8 mouse cellular contexts compared by ENCODE assay signal in the genomic region with DNA sequence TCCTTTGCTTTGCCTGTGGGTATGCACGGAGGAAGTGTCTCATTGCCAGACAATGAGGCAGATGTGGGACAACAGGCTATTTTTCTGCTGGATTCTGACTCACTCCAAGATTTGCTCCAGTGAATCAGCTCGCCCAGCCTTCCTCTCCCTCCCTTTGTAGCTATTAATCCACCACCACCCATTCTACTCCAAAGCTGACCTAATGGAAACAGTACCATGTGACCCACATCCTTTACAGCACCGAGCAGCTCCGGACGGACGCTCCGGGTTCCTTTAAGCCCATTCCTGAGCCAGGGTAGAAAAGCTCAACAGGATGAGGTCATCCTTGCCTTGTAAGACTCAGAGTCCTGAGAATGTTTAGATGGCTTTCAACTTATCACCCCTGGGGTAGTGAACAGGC. TPM values are rescaled to one million over a fixed set of nuclear protein-coding genes. Genes with fewer than 3 reads are reported as not detected.
A peak's percentile ranks its signal among the peaks of the same experiment; 100 is the strongest.
DNase-seq lines count a peak whose midpoint lies in the region; ATAC-seq and TF ChIP-seq lines count a peak whose summit lies in the region.

No protein-coding gene starts in this region.

- no peak overlapping the region for H3K9ac ChIP-seq in neural tube, embryonic 13.5 days
- H3K9ac ChIP-seq in intestine, embryonic 15.5 days, result no peak overlapping the region
- H3K9ac ChIP-seq in lung, embryonic 16.5 days (ENCODE audit: low read length), result no peak overlapping the region
- no peak overlapping the region for H3K9ac ChIP-seq in midbrain, embryonic 14.5 days (replicated peaks; ENCODE audit: low read length)

- H3K27me3 ChIP-seq in neural tube, embryonic 13.5 days, result peaks cover 5% of the 10 kb centered on the region; the same call in 1 of the 2 replicates
- 0 out of 2 replicates have a peak, but pooled peaks cover 3% of the 10 kb centered on the region for H3K27me3 ChIP-seq in intestine, embryonic 15.5 days (replicated peaks)
- peaks cover 6% of the 10 kb centered on the region for H3K27me3 ChIP-seq in lung, embryonic 16.5 days (ENCODE audit: control insufficient read depth, insufficient read depth, low read depth, low read length)
- no peaks in the 10 kb centered on the region for H3K27me3 ChIP-seq in midbrain, embryonic 14.5 days (ENCODE audit: control insufficient read depth, insufficient read depth, low read length)

- no peak overlapping the region for H3K4me3 ChIP-seq in neural tube, embryonic 13.5 days
- no peak overlapping the region for H3K4me3 ChIP-seq in intestine, embryonic 15.5 days (replicated peaks)
- no peak overlapping the region for H3K4me3 ChIP-seq in lung, embryonic 16.5 days (ENCODE audit: low read length)
- no peak overlapping the region for H3K4me3 ChIP-seq in midbrain, embryonic 14.5 days (replicated peaks; ENCODE audit: low read depth, low read length)

- H3K4me2 ChIP-seq in neural tube, embryonic 13.5 days, result no peak overlapping the region
- no peak overlapping the region for H3K4me2 ChIP-seq in intestine, embryonic 15.5 days (replicated peaks)
- peak overlapping the region; percentile 79; the same call in 1 of the 2 replicates for H3K4me2 ChIP-seq in lung, embryonic 16.5 days (ENCODE audit: low read depth, low read length)
- no peak overlapping the region for H3K4me2 ChIP-seq in midbrain, embryonic 14.5 days (ENCODE audit: low read length)

- TF ChIP-seq POLR2A in brain, embryonic 14.5 days (IDR thresholded peaks at IDR 0.05; ENCODE audit: borderline replicate concordance, extremely low read depth, insufficient read depth, insufficient read length, poor library complexity, severe bottlenecking), result no peak

- H3K27ac ChIP-seq in neural tube, embryonic 13.5 days (replicated peaks), result 0 out of 2 replicates have a peak overlapping the region, but pooled peaks have one; percentile 38
- H3K27ac ChIP-seq in intestine, embryonic 15.5 days, result peak overlapping the region; percentile 11; the same call in 1 of the 2 replicates
- H3K27ac ChIP-seq in lung, embryonic 16.5 days (ENCODE audit: low read length), result peak overlapping the region; percentile 94
- no peak overlapping the region for H3K27ac ChIP-seq in midbrain, embryonic 14.5 days (replicated peaks; ENCODE audit: low read depth, low read length)

- H3K4me1 ChIP-seq in neural tube, embryonic 13.5 days (replicated peaks), result peaks cover 31% of the 10 kb centered on the region
- H3K4me1 ChIP-seq in intestine, embryonic 15.5 days (replicated peaks), result peaks cover 17% of the 10 kb centered on the region; the same call in 1 of the 2 replicates
- peaks cover 21% of the 10 kb centered on the region for H3K4me1 ChIP-seq in lung, embryonic 16.5 days (replicated peaks; ENCODE audit: control insufficient read depth, insufficient read depth, low read length)
- peaks cover 13% of the 10 kb centered on the region for H3K4me1 ChIP-seq in midbrain, embryonic 14.5 days (ENCODE audit: control insufficient read depth, insufficient read depth, low read length)

- no peak for DNase-seq in neural tube, embryonic 10.5 days (ENCODE audit: extremely low spot score, low spot score)
- DNase-seq in brain, embryonic 14.5 days (ENCODE audit: low read depth), result peak; percentile 39
- no peak for DNase-seq in thymus, postnatal 25 days
- no peak for DNase-seq in cerebellum, adult 9-10 months
- DNase-seq in midbrain, embryonic 14.5 days, result no peak

- H3K36me3 ChIP-seq in neural tube, embryonic 13.5 days, result no peaks in the 10 kb centered on the region
- no peaks in the 10 kb centered on the region for H3K36me3 ChIP-seq in intestine, embryonic 15.5 days
- no peaks in the 10 kb centered on the region for H3K36me3 ChIP-seq in lung, embryonic 16.5 days (ENCODE audit: control insufficient read depth, insufficient read depth, low read length)
- no peaks in the 10 kb centered on the region for H3K36me3 ChIP-seq in midbrain, embryonic 14.5 days (ENCODE audit: control insufficient read depth, insufficient read depth, low read length)

- no peak for ATAC-seq in neural tube, embryonic 13.5 days (ENCODE audit: low read depth)
- no peak for ATAC-seq in intestine, embryonic 15.5 days
- ATAC-seq in lung, embryonic 16.5 days (ENCODE audit: low read depth), result peak; percentile 29
- no peak for ATAC-seq in midbrain, embryonic 14.5 days (ENCODE audit: low FRiP score, low TSS enrichment)

- 76% methylated on average over 7 of the region's 7 CpGs for WGBS in neural tube, embryonic 13.5 days
- WGBS in intestine, embryonic 15.5 days, result 46% methylated on average over 7 of the region's 7 CpGs
- 27% methylated on average over 7 of the region's 7 CpGs for WGBS in lung, embryonic 16.5 days
- 56% methylated on average over 7 of the region's 7 CpGs for WGBS in midbrain, embryonic 14.5 days

- no peak for TF ChIP-seq CTCF in brain, embryonic 14.5 days (IDR thresholded peaks at IDR 0.05; ENCODE audit: borderline replicate concordance, extremely low read depth, insufficient read depth, insufficient read length)

- no peaks in the 10 kb centered on the region for H3K9me3 ChIP-seq in neural tube, embryonic 13.5 days
- no peaks in the 10 kb centered on the region for H3K9me3 ChIP-seq in intestine, embryonic 15.5 days
- no peaks in the 10 kb centered on the region for H3K9me3 ChIP-seq in lung, embryonic 16.5 days (ENCODE audit: control insufficient read depth, low read length)
- H3K9me3 ChIP-seq in midbrain, embryonic 14.5 days (ENCODE audit: control insufficient read depth, low read length), result no peaks in the 10 kb centered on the region

RNA-seq across cellular contexts. Expression of a gene that starts 2.0 kb away (rescaled TPM):
- polyA plus RNA-seq in neural tube, embryonic 13.5 days (2015; fragmentation: Nextera tagmentation; extraction: Ambion mirVana), result 52.8 and 59.4 TPM in 2 replicates
- polyA plus RNA-seq in brain, embryonic 14.5 days (2012; rRNA removed), result 12.1 and 28.8 TPM in 2 replicates
- polyA plus RNA-seq in intestine, embryonic 15.5 days (2015; fragmentation: Nextera tagmentation; extraction: Ambion mirVana), result 18.8 and 21.9 TPM in 2 replicates
- 36.3 and 38.2 TPM in 2 replicates for polyA plus RNA-seq in lung, embryonic 16.5 days (2015; fragmentation: Nextera tagmentation; extraction: Ambion mirVana)
- polyA plus RNA-seq in midbrain, embryonic 14.5 days (2014; fragmentation: Nextera tagmentation; extraction: Ambion mirVana), result 36.5 and 59.7 TPM in 2 replicates

RNA-seq across cellular contexts. Expression of a gene that starts 11.7 kb away (rescaled TPM):
- not detected in 2 replicates for polyA plus RNA-seq in neural tube, embryonic 13.5 days (2015; fragmentation: Nextera tagmentation; extraction: Ambion mirVana)
- polyA plus RNA-seq in brain, embryonic 14.5 days (2012; rRNA removed), result not detected in 2 replicates
- not detected in 2 replicates for polyA plus RNA-seq in intestine, embryonic 15.5 days (2015; fragmentation: Nextera tagmentation; extraction: Ambion mirVana)
- polyA plus RNA-seq in lung, embryonic 16.5 days (2015; fragmentation: Nextera tagmentation; extraction: Ambion mirVana), result not detected in 2 replicates
- polyA plus RNA-seq in midbrain, embryonic 14.5 days (2014; fragmentation: Nextera tagmentation; extraction: Ambion mirVana), result not detected in 2 replicates
